Mouse (Mus musculus) urinary bladder, adult 18-20 months (tissue): ENCODE measurements around the gene Vmn1r116.
"Not testable (repeated sequence)": the region's sequence is repeated elsewhere in the genome, so short reads cannot be mapped to it uniquely, and the experiment has no call there.

ENCODE experiments used
- DNase-seq, 2 experiments: peaks; one replicate each; pipeline ENCODE4 v3.0.0; 2022; ENCODE audit warnings: low spot score in 2 of 2, mixed read lengths in 2 of 2

Vmn1r116 gene

GRCm38 (mm10) chr7:20871956-20872355 is at the start of gene Vmn1r116:
Gene Vmn1r116, plus strand, starts transcription at chr7:20872256.
- DNase-seq: not testable (repeated sequence)

- not testable (repeated sequence) for DNase-seq
Measured at GRCm38 (mm10) chr7:20844885-20845284, 27.2 kb upstream of the Vmn1r116 start, which contains the start of gene Vmn1r115. Gene Vmn1r115, minus strand, starts transcription at chr7:20844985.

GRCm38 (mm10) chr7:20884021-20884420 is 12.0 kb downstream of the Vmn1r116 start, which contains the start of gene Vmn1r117:
Gene Vmn1r117, minus strand, starts transcription at chr7:20884121.
- DNase-seq: not testable (repeated sequence)

DNA sequence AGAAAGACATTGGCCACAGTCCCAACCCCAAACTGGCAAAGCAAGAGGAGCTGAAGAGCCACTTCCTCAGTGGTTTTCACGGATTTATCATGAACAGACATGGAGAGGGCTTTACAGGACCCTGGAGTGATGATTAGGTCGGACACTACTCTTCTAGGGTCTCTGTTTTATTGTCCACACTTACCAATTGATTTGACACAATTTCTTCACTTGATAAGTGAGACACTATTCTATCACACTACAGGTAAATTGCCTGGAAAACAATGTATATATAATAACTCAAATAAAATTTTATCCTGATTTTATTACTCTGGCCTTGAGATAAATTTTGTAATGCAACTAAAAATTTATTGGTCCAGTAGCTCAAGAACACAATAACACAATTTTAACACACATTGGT is 40.2 kb downstream of the Vmn1r116 start, which contains the start of gene Vmn1r118:
Gene Vmn1r118, minus strand, starts transcription at position 101 of the 400 bp plus-strand sequence.
- not testable (repeated sequence) for DNase-seq
